Mouse (Mus musculus): ENCODE measurements around the gene Padi6. TPM values are rescaled to one million over a fixed set of nuclear protein-coding genes. Genes with fewer than 3 reads are reported as not detected.

The Padi6 gene
- polyA plus RNA-seq (2012; rRNA removed) = 0.04 TPM in 1 of 2 replicates, not detected in the other

GRCm38 (mm10) chr4:140742543-140742942, at the start of gene Padi6:
Padi6 (minus strand) TSS chr4:140742643.
- DNase-seq (ENCODE audit: low read depth) = no peak
- TF ChIP-seq POLR2A (IDR thresholded peaks at IDR 0.05; ENCODE audit: borderline replicate concordance, extremely low read depth, insufficient read depth, insufficient read length, poor library complexity, severe bottlenecking) (no peak), CTCF (IDR thresholded peaks at IDR 0.05; ENCODE audit: borderline replicate concordance, extremely low read depth, insufficient read depth, insufficient read length) (no peak)

GRCm38 (mm10) chr4:140791071-140791470, 48.6 kb upstream of the Padi6 start:
- no peak for DNase-seq (ENCODE audit: low read depth)
- TF ChIP-seq POLR2A (IDR thresholded peaks at IDR 0.05; ENCODE audit: borderline replicate concordance, extremely low read depth, insufficient read depth, insufficient read length, poor library complexity, severe bottlenecking) (no peak), CTCF (IDR thresholded peaks at IDR 0.05; ENCODE audit: borderline replicate concordance, extremely low read depth, insufficient read depth, insufficient read length) (no peak)

- TF ChIP-seq CTCF (IDR thresholded peaks at IDR 0.05; ENCODE audit: borderline replicate concordance, extremely low read depth, insufficient read depth, insufficient read length) (no peak), POLR2A (IDR thresholded peaks at IDR 0.05; ENCODE audit: borderline replicate concordance, extremely low read depth, insufficient read depth, insufficient read length, poor library complexity, severe bottlenecking) (no peak)
- DNase-seq (ENCODE audit: low read depth) = no peak
Observed at GRCm38 (mm10) chr4:140789983-140790382, 47.5 kb upstream of the Padi6 start.

- DNase-seq (ENCODE audit: low read depth) = peak; percentile 58
- TF ChIP-seq POLR2A (IDR thresholded peaks at IDR 0.05; ENCODE audit: borderline replicate concordance, extremely low read depth, insufficient read depth, insufficient read length, poor library complexity, severe bottlenecking) (no peak), CTCF (IDR thresholded peaks at IDR 0.05; ENCODE audit: borderline replicate concordance, extremely low read depth, insufficient read depth, insufficient read length) (peak; percentile 85; the same call in 1 of the 2 replicates)
Observed at GRCm38 (mm10) chr4:140788983-140789382, 46.5 kb upstream of the Padi6 start.

GRCm38 (mm10) chr4:140788264-140788663, 45.8 kb upstream of the Padi6 start:
- no peak for TF ChIP-seq POLR2A (IDR thresholded peaks at IDR 0.05; ENCODE audit: borderline replicate concordance, extremely low read depth, insufficient read depth, insufficient read length, poor library complexity, severe bottlenecking)
- no peak for TF ChIP-seq CTCF (IDR thresholded peaks at IDR 0.05; ENCODE audit: borderline replicate concordance, extremely low read depth, insufficient read depth, insufficient read length)
- DNase-seq (ENCODE audit: low read depth) = no peak

GRCm38 (mm10) chr4:140787414-140787813, 45.0 kb upstream of the Padi6 start:
- TF ChIP-seq CTCF (IDR thresholded peaks at IDR 0.05; ENCODE audit: borderline replicate concordance, extremely low read depth, insufficient read depth, insufficient read length) = no peak
- TF ChIP-seq POLR2A (IDR thresholded peaks at IDR 0.05; ENCODE audit: borderline replicate concordance, extremely low read depth, insufficient read depth, insufficient read length, poor library complexity, severe bottlenecking) = no peak

GRCm38 (mm10) chr4:140785217-140785616, 42.8 kb upstream of the Padi6 start:
- DNase-seq (ENCODE audit: low read depth) = no peak

More at GRCm38 (mm10) chr4:140787414-140787813, 45.0 kb upstream of the Padi6 start:
- DNase-seq (ENCODE audit: low read depth) = no peak

GRCm38 (mm10) chr4:140784292-140784945, 42.0 kb upstream of the Padi6 start:
- TF ChIP-seq CTCF (IDR thresholded peaks at IDR 0.05; ENCODE audit: borderline replicate concordance, extremely low read depth, insufficient read depth, insufficient read length) = no peak
- TF ChIP-seq POLR2A (IDR thresholded peaks at IDR 0.05; ENCODE audit: borderline replicate concordance, extremely low read depth, insufficient read depth, insufficient read length, poor library complexity, severe bottlenecking) = no peak
- no peak for DNase-seq (ENCODE audit: low read depth)

More at GRCm38 (mm10) chr4:140785217-140785616, 42.8 kb upstream of the Padi6 start:
- TF ChIP-seq POLR2A (IDR thresholded peaks at IDR 0.05; ENCODE audit: borderline replicate concordance, extremely low read depth, insufficient read depth, insufficient read length, poor library complexity, severe bottlenecking) = no peak
- TF ChIP-seq CTCF (IDR thresholded peaks at IDR 0.05; ENCODE audit: borderline replicate concordance, extremely low read depth, insufficient read depth, insufficient read length) = no peak

- no peak for DNase-seq (ENCODE audit: low read depth)
- no peak for TF ChIP-seq POLR2A (IDR thresholded peaks at IDR 0.05; ENCODE audit: borderline replicate concordance, extremely low read depth, insufficient read depth, insufficient read length, poor library complexity, severe bottlenecking)
Observed at GRCm38 (mm10) chr4:140782821-140783220, 40.4 kb upstream of the Padi6 start.

- no peak for DNase-seq (ENCODE audit: low read depth)
- TF ChIP-seq POLR2A (IDR thresholded peaks at IDR 0.05; ENCODE audit: borderline replicate concordance, extremely low read depth, insufficient read depth, insufficient read length, poor library complexity, severe bottlenecking) (no peak), CTCF (IDR thresholded peaks at IDR 0.05; ENCODE audit: borderline replicate concordance, extremely low read depth, insufficient read depth, insufficient read length) (no peak)
Observed at GRCm38 (mm10) chr4:140780507-140780906, 38.1 kb upstream of the Padi6 start.

- TF ChIP-seq POLR2A (IDR thresholded peaks at IDR 0.05; ENCODE audit: borderline replicate concordance, extremely low read depth, insufficient read depth, insufficient read length, poor library complexity, severe bottlenecking) = no peak
- no peak for TF ChIP-seq CTCF (IDR thresholded peaks at IDR 0.05; ENCODE audit: borderline replicate concordance, extremely low read depth, insufficient read depth, insufficient read length)
- peak; percentile 68 for DNase-seq (ENCODE audit: low read depth)
Observed at GRCm38 (mm10) chr4:140779803-140780397, 37.5 kb upstream of the Padi6 start.

GRCm38 (mm10) chr4:140776623-140777022, 34.2 kb upstream of the Padi6 start:
- no peak for DNase-seq (ENCODE audit: low read depth)
- no peak for TF ChIP-seq CTCF (IDR thresholded peaks at IDR 0.05; ENCODE audit: borderline replicate concordance, extremely low read depth, insufficient read depth, insufficient read length)
- no peak for TF ChIP-seq POLR2A (IDR thresholded peaks at IDR 0.05; ENCODE audit: borderline replicate concordance, extremely low read depth, insufficient read depth, insufficient read length, poor library complexity, severe bottlenecking)
